Mouse (Mus musculus) intestine, postnatal 0 days (tissue): ENCODE results near the gene Gm28539. TPM values are rescaled to one million over a fixed set of nuclear protein-coding genes. Genes with fewer than 3 reads are reported as not detected.

Experiments used
- ATAC-seq: fragments of 200-750 bp; cut with Nextera tagmentation; 2 replicates; pipeline ENCODE4 v1.8.0; 2017; ENCODE audit warnings: mild to moderate bottlenecking, moderate TSS enrichment, moderate library complexity
- H3K27ac ChIP-seq: fragments of 300-500 bp; sonication (generic); 2 replicates; pipeline ENCODE4 v1.5.1; 2014; ENCODE audit warnings: mild to moderate bottlenecking, low read depth, low read length, moderate library complexity
- H3K27me3 ChIP-seq: fragments of 300-500 bp; sonication (generic); replicated peaks from 2 replicates; pipeline ENCODE4 v1.6.1; 2014; ENCODE audit warnings: low read length, mixed read lengths; ENCODE audit not compliant: control insufficient read depth, insufficient read depth
- H3K36me3 ChIP-seq: fragments of 300-500 bp; sonication (generic); 2 replicates; pipeline ENCODE4 v1.6.1; 2014; ENCODE audit warnings: mild to moderate bottlenecking, moderate library complexity; ENCODE audit not compliant: control insufficient read depth, insufficient read depth
- H3K4me1 ChIP-seq: fragments of 300-500 bp; sonication (generic); replicated peaks from 2 replicates; pipeline ENCODE4 v1.6.1; 2014; ENCODE audit warnings: antibody characterized with exemption, low read length, mixed read lengths; ENCODE audit not compliant: control insufficient read depth, insufficient read depth
- H3K4me2 ChIP-seq: fragments of 300-500 bp; sonication (generic); replicated peaks from 2 replicates; pipeline ENCODE4 v1.6.1; 2014; ENCODE audit warnings: low read depth, mild to moderate bottlenecking, moderate library complexity
- H3K4me3 ChIP-seq: fragments of 300-500 bp; sonication (generic); 2 replicates; pipeline ENCODE4 v1.5.1; 2014; ENCODE audit warnings: low read depth, low read length
- H3K9ac ChIP-seq: fragments of 300-500 bp; sonication (generic); 2 replicates; pipeline ENCODE4 v1.6.1; 2014; ENCODE audit warnings: mild to moderate bottlenecking, low read depth, low read length
- H3K9me3 ChIP-seq: fragments of 300-500 bp; sonication (generic); 2 replicates; pipeline ENCODE4 v1.6.1; 2016; ENCODE audit warnings: mixed run types; ENCODE audit not compliant: control insufficient read depth
- CTCF ChIP-seq: sonication (generic); IDR thresholded peaks from 2 replicates; pipeline ENCODE4 v1.5.1; 2016; ENCODE audit warnings: low read depth, mild to moderate bottlenecking, control low read depth, antibody characterized with exemption, moderate library complexity
- WGBS: fragments of 180-500 bp; shearing (Covaris S2); extraction: QIAGEN DNeasy Blood & Tissue Kit; methylation state at CpG from one replicate; pipeline ENCODE4 v1.1.7; 2014; 5-methylcytosine and 5-hydroxymethylcytosine counted together
- polyA plus RNA-seq: library from polyadenylated mRNA; unstranded; fragments of >200 nt; fragmentation: Nextera tagmentation; extraction: Ambion mirVana; gene quantifications from 2 replicates; pipeline ENCODE4 v1.2.1, GENCODE M21; 2015

Gene Gm28539
- polyA plus RNA-seq, 1 experiment from 2014 or later = not detected

DNA sequence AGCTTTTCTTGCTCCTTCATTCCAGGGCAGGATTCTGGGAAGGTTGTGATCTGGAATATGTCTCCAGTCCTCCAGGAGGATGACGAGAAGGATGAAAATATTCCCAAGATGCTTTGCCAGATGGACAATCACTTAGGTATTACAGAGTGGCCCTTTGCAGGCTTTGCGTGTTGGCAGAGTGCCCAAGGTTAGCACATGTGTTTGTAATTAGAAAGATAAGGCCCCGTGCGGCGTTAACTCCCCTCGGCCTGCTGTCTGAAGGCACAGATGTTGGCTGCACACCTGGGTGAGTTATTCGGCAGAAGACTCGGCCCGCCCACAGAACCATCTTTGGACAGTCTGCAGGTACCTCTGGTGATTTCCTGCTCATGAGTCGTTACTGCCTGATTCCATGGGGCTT is 60.0 kb downstream of the Gm28539 start:
- Histone ChIP-seq H3K4me3 (no peak overlapping the region), H3K36me3 (peaks cover 48% of the 10 kb centered on the region), H3K4me2 (no peak overlapping the region), H3K9me3 (no peaks in the 10 kb centered on the region), H3K9ac (no peak overlapping the region), H3K27ac (no peak overlapping the region), H3K4me1 (no peaks in the 10 kb centered on the region), H3K27me3 (no peaks in the 10 kb centered on the region)
- ATAC-seq = no peak
- 50% methylated on average over 10 of the region's 10 CpGs for WGBS
- no peak for TF ChIP-seq CTCF

DNA sequence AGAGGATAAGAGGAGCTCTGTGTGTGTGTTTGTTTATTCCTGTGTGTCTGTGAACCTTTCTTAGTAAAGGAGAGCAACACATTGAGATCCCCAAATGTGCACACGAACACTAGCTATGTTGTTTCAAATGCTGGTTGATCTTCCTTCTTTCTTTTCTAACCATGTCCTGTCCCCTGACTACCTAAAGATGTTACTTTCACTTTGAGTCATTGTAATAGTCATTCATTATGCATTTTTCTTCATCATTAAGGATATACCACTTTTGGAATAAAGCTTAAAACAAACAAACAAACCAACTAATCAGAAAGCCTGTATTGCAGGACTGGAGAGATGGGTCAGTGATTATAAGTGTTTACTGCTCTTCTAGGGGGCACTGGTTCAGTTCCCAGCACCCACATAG is 69.3 kb downstream of the Gm28539 start:
- Histone ChIP-seq H3K4me1 (no peaks in the 10 kb centered on the region), H3K4me3 (no peak overlapping the region), H3K27ac (no peak overlapping the region), H3K9ac (no peak overlapping the region), H3K4me2 (no peak overlapping the region), H3K27me3 (no peaks in the 10 kb centered on the region), H3K36me3 (peaks cover 43% of the 10 kb centered on the region), H3K9me3 (no peaks in the 10 kb centered on the region)
- no peak for TF ChIP-seq CTCF
- WGBS = 96% methylated on average over 1 of the region's 1 CpGs
- no peak for ATAC-seq

DNA sequence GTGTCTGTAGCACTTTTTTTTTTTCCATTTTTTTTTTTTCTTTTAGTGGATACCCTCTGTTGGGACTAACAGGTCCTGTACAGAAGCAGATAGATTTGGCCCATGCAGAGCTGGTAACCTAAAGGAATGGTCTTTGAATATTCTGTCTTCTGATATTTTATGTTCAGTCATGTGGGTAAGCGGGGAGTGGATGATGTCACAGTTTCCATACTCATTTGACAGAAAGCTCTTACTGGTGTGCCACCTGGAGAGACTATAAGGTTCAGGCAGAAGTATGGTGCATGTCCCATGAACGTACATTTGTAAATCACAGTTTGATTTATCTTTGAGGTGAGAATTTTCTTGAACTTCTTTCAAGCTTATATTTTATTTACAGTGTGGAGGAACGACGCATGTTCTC is 79.7 kb downstream of the Gm28539 start:
- Histone ChIP-seq H3K4me1 (no peaks in the 10 kb centered on the region), H3K9me3 (no peaks in the 10 kb centered on the region), H3K36me3 (peaks cover 76% of the 10 kb centered on the region), H3K27me3 (no peaks in the 10 kb centered on the region), H3K27ac (no peak overlapping the region), H3K4me3 (no peak overlapping the region), H3K4me2 (no peak overlapping the region), H3K9ac (no peak overlapping the region)
- ATAC-seq = no peak
- 93% methylated on average over 4 of the region's 4 CpGs for WGBS
- no peak for TF ChIP-seq CTCF

DNA sequence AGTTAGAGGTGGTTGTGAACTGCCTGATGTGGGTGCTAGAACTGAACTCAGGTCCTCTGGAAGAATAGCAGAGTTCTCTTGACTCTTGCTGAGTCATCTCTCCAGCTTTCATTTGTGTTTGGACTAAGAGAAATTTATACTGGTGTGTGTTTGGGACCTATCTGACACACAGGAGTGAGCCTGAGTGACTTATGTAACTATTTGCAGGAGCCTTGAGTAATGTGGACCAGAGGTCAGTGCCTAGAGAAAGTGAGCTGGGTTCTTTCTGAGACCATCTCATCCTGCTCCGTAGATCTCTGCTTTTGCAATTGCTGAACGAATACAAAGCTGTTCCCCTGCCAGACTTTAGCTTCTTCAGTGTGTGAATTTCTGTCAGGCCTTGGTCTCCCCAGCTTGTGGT is 85.4 kb downstream of the Gm28539 start:
- H3K27ac ChIP-seq = no peak overlapping the region
- no peak for TF ChIP-seq CTCF
- H3K4me2 ChIP-seq = no peak overlapping the region
- peaks cover 86% of the 10 kb centered on the region for H3K36me3 ChIP-seq
- H3K9ac ChIP-seq = no peak overlapping the region
- H3K27me3 ChIP-seq = no peaks in the 10 kb centered on the region
- ATAC-seq = no peak
- no peaks in the 10 kb centered on the region for H3K4me1 ChIP-seq
- no peak overlapping the region for H3K4me3 ChIP-seq
- WGBS = 95% methylated on average over 2 of the region's 2 CpGs
- H3K9me3 ChIP-seq = no peaks in the 10 kb centered on the region

DNA sequence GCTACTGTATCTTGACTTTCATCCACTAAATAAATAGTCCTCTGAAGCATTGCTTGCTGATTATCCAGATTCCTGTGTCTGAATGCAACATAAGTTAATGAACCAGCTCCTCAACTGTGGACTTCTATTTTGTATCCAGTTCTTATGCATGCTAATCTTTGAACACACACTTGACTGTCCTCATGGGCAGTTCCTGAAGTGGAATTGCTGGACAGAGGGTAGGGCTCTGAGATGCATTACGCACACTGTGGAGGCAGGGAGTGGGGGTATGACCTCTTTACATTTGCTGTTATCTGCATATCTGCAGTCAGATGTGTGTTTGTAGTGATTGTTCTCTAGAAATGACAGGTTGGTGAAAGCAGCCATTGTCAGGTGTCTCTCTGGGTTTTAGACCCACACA is 91.6 kb downstream of the Gm28539 start:
- WGBS = 94% methylated on average over 1 of the region's 1 CpGs
- Histone ChIP-seq H3K9me3 (no peaks in the 10 kb centered on the region), H3K4me3 (no peak overlapping the region), H3K4me2 (no peak overlapping the region), H3K4me1 (no peaks in the 10 kb centered on the region), H3K27ac (no peak overlapping the region), H3K9ac (no peak overlapping the region), H3K27me3 (no peaks in the 10 kb centered on the region), H3K36me3 (peaks cover 54% of the 10 kb centered on the region)
- TF ChIP-seq CTCF = no peak
- ATAC-seq = no peak

DNA sequence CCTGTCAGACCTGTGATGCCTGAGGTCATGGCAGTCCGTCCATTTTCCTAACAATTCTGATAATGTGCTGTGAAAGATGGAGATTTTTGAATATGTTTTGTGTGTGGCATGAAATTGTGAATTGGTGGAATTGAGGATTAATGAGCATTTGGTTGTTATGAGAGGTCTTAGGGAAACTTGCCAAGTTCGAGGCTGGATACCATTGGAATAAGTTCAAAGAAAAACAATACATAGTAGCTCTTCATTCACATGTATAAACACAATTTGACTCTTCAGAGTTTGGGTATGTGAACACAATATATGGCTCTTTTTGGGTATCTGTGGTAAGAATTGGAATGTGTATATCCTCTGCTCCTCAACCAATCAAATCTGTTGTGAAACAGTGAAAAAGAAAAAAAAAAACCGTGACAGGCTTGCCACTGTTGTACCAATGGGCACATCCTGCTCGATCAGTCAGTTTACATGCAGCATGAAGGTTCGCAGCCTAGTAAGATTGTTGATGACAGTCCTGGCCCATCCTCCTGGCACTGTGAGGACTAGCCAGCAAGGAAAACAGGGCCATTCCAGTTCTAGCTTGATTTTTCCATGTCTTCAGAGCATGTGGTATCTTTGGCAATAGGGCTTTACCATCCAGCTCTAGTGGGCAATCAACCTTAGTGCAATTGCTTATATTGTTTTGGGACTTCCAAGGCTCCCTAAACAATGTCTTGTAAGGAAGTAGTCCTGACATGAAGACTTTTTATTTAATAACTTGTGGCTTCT is 102.1 kb downstream of the Gm28539 start:
- Histone ChIP-seq H3K4me1 (no peaks in the 10 kb centered on the region), H3K27me3 (no peaks in the 10 kb centered on the region), H3K9ac (no peak overlapping the region), H3K4me3 (no peak overlapping the region), H3K36me3 (peaks cover 55% of the 10 kb centered on the region), H3K4me2 (no peak overlapping the region), H3K9me3 (no peaks in the 10 kb centered on the region), H3K27ac (no peak overlapping the region)
- no peak for TF ChIP-seq CTCF
- ATAC-seq = no peak
- 84% methylated on average over 5 of the region's 5 CpGs for WGBS
